Mouse (Mus musculus) olfactory bulb, adult 2 months (tissue): ENCODE results near the gene Ttyh3.

Source experiments
- CTCF ChIP-seq: fragments of 200-500 bp; IDR thresholded peaks from 2 replicates; pipeline ENCODE4 v1.5.1; 2012; ENCODE audit warnings: low read depth, mild to moderate bottlenecking, low read length, moderate library complexity; ENCODE audit not compliant: insufficient read depth
- POLR2A ChIP-seq: fragments of 200-500 bp; IDR thresholded peaks from 2 replicates; pipeline ENCODE4 v1.6.1; 2012; ENCODE audit warnings: mild to moderate bottlenecking, low read depth, low read length, moderate library complexity; ENCODE audit not compliant: insufficient read depth

GRCm38 (mm10) chr5:140624961-140625360, 23.9 kb downstream of the Ttyh3 start:
- TF ChIP-seq CTCF (no peak), POLR2A (no peak)
